Mouse (Mus musculus) natural killer cell, adult 2 months (primary cell): ENCODE data around the gene Gm37240.
"Not testable (repeated sequence)": the region's sequence is repeated elsewhere in the genome, so short reads cannot be mapped to it uniquely, and the experiment has no call there.

Experiments used
- DNase-seq, 2 experiments: peaks; one replicate each; pipeline ENCODE4 v3.0.0; 2022; ENCODE audit warnings: low spot score in 2 of 2

Gene Gm37240

DNA sequence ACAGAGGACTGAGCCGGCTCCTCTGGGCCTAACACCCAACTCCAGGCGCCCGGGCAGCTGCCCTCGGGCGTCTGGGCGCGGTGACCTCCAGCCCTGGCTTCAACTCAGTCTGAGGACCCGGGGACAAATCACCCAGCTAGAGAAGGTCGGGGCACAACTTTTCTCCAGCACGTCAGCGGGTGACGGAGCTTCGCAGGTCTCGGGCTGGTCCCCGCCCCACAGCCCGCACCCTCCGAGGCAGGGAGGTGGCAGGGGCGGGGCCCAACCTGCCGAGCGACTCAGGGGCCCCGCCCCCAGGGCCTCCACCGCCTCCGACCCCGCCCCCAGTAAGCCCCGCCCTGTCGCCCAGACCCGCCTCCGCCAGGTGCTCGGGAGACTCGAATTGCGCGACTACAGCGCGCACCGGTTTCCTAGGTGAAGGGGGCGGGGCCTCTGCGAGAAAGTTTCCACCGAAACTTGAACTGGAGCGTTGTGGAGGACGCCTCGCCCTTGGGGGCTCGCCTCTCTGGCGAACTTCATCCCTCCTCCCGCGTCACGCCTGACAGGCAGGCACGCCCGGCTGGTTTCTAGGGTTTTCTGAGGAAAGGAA, at the start of gene Gm37240, which contains the start of gene Glt28d2:
Gene Gm37240, minus strand, starts transcription at position 280 of the 589 bp plus-strand sequence.
Gene Glt28d2, minus strand, starts transcription at position 278 of the 589 bp plus-strand sequence.
- peak; percentile 37 to 79 for DNase-seq

DNA sequence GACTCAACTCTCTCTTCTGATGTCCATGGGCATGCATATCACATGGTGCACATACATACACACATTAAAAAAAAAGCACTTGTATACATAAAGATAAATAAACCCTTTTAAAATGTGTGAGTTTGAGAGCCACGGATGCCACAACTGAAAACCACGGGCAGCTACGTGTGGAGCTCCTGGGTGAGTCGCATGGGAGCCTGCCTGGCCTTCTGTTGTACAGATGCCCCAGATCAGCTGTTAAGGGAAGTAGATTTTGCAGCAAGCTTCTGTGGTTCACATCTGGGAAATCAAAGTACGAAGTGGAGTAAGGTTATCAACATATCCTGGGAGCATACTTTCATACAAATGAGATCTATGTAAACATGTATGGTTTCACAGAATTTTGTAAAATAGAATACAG, 46.3 kb upstream of the Gm37240 start:
- no peak for DNase-seq

DNA sequence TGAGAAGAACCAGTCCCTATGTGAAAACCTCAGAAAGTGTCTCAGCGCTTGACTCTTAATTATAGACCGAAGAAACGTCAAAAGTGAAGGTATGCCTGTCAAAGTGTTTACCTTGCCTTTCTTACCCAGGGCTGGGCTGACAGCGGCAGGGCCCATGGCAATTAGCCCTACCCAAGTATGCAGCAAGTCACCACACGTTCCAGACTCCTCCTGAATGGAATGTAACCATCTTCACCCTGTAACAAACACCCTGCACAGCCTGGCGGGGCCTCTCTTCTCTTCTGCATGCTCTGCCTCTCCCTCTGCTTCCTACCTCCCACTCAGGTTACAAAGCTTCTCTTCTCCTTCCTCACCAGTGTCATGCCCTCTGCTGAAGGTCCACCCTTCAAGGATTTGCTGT, 44.5 kb upstream of the Gm37240 start:
- no peak for DNase-seq

DNA sequence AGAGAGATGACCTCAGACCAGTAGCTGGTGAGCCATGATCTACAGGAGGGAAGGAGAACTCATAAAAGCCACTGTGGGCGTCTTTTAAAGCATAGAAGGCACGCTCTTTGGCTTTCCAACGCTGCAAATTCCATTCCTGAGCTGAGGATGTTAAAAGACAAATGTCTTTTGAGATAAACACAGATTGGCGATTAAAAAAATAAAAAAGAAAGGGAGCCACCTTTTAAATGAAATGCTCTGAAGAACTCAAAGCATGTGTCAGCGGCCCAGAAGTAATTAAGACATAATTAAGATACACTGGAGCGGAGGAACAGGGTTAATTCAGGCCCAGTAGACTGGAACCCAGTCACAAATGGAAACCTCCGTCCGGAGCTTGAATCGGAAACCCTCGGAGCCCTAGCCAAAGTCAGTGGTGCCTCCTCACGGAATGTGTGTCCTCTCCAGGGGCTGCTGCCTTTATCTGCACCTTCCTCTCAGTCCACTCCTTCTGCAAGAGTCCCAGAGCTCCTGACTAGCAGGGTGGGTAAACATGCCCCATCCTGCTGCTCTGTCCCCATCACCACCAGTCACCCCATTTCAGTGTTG, 43.4 kb upstream of the Gm37240 start:
- no peak for DNase-seq

DNA sequence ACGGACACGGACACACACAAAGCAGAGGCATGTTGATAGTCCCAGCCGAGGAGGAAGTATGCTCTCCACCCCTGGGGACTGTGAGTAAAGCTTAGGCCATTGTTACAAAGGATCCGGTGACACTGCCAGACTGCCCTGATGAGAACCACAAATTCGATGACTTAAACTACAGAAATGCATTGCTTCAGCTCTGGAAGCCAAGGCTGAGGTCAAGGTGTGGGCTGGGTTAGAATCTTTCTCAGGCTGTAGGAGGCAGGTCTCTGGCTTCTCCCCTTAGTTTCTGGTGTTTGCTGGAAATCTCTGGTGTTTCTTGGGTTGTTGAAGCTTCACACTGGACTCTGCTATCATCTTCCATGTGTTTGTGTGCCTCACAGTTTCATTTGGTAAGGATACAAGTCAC, 42.4 kb upstream of the Gm37240 start:
- DNase-seq, result no peak

DNA sequence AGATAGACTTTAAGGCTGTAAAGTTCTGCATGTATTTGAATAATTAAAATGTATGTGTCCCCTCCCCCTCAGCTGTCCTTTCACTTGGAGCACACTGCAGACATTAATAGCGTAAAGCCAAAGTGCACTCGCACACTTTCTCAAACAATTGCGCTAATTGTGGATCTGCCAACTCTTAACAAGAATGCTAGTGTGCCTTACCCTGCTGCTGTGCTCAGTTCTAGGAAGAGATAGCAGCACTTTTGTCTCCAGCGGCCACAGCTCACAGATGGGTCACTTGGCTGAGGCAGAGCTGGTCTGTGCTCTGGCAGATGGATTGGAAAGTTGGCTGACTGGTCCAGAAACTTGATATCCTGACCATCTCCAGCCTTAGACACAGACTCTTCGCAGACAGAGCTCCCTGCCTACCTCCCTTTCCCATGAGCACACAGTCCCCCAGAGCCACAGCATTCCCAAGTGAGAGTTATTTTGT, 40.9 kb upstream of the Gm37240 start:
- DNase-seq, result no peak

DNA sequence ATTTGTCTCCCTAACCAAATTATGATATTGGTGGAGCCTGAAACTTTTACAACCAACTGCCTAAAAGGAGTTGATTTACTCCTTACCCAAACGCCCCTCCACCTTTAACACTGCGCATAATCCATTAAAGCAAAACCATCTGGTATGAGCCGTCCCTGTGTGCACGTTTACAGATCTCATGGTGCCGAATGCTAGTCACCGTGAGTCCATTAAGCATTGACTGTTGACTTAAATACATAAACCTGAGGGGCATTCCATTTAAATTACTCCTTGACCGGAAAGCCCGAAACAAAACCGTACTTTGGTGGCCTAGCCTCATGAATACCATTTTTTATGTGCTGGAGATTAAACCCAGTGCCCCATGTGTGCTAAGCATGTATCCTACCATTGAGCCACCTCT, 40.0 kb upstream of the Gm37240 start:
- DNase-seq, result no peak

DNA sequence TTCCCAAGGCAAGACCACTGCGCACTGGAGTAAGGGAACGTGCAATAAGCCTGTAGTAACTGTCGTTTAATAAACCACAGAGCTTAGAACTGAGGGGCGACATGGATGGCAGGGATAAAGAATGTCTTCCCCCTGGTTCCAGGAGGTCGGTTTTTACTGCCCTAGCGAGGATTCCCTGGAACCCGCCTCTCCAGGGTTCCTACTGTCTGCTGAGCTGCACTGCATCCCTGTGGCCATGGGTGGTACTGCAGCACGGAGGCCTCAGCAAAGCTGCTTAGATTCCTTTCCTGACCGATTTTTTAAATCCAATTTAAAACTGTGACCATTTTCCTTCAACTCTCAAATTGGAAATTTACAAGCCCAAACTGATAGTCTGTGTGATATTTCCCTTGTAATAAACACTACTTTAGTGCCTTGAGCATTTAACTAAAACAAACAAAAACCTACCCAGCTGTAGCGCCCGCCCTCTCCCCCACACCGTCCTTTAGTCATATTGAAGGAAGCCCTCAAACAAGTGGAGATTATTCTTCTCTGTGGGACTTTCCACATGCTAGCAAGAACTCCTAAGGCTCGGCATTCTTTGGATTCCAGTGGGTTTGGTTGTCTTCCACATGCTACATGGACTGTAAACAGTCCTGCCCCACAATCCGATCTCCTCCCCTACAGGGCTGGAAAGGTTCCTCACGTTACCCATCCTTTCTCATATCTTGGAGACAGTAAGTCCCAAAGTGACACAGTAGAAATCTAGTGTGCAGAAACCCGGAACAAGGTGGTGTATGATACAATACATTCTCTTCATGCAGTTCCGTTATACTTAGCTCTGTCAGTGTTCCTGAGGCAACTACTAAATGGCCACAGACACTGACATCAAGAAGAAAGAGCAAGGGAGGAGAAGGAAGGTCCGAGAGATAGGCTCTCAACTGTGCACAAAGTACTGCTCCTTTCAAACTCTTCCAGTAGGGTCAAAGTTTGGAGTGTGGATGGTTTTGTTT, 36.9 kb upstream of the Gm37240 start:
- DNase-seq, result peak in 1 of 2 experiments; percentile 24

DNA sequence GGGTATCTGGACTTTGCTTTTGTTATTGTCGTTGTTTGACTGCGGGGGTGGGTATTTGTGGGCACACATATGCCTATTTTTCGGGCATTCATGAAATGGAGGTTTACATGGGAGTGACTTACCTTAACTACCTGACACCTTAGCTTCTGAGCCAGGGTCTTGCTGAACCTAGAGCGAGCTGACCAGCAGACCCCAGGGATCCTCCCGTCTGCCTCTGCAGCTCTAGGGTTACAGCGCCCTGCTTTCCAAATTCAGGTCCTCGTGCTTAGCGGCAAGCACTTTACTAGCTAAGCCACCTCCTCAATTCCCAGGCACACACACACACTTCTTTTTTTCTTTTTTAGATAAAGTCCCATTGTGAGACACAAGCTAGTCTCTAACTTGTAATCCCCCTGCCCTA, 36.0 kb upstream of the Gm37240 start:
- no peak for DNase-seq

DNA sequence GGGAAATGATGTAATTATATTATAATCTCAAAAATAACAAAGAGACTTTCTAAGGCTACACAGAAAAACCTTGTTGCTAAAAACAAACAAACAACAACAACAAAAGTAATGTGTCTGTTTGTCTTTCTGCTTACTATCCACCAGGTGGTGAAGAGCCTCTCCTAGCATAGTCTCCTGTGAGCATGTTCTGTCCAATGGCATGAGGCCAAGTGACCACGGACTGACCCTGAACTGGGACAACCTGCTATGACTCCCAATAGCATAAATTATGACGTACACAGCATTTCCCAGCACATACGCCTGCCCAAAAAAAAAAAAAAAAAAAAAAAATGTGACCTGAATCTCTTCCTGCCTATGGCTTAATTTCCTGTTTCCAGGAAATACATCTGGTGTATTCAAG, 35.0 kb upstream of the Gm37240 start:
- no peak for DNase-seq

DNA sequence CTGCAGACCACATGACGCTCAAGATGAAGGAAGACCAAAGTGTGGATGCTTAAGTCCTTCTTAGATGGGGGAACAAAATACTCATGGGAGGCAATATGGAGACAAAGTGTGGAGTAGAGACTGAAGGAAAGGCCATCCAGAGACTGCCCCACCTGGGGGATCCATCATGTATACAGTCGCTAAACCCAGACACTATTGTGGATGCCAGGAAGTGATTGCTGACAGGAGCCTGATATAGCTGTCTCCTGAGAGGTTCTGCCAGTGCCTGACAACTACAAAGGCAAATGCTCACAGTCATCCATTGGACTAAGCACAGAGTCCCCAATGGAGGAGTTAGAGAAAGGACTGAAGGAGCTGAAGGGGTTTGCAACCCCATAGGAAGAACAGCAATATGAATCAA, 33.4 kb upstream of the Gm37240 start:
- not testable (repeated sequence) for DNase-seq

DNA sequence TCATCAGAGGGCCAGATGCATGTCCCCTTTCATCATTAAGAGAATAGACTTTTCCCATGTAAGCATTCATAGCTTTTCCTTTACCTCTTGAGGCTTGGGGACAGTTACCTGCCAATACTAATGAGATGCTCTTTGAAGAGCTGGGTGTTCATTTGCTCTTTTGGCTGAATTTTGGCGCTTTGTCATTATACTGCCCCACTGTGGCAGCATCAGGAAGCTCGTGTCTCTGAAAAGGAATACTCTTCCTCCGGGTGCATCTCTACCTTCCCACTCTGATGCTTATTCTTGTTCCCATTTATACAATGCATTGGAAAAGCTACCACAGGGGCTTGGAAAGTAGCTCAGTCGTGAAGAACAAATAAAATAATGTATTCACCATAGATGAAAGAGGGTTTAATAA, 30.3 kb upstream of the Gm37240 start:
- DNase-seq, result no peak

DNA sequence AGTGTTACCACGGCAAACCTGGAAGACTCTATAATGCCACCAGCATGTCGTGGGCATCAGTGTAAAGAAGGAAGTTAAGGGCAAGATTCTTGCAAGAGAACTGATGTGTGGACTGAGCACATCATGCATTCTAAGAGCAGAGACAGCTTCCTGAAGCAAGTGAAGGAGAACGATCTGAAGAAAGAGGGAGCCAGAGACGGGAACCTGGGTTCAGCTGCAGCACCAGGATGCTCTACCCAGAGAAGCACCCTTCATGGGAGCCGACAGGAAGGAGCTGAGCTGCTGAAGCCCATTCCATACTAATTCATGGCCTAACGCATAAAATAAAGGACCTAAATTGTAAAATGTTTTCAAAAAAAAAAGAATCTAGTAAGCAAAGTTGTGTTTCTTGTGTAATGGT, 27.5 kb upstream of the Gm37240 start:
- DNase-seq, result no peak

DNA sequence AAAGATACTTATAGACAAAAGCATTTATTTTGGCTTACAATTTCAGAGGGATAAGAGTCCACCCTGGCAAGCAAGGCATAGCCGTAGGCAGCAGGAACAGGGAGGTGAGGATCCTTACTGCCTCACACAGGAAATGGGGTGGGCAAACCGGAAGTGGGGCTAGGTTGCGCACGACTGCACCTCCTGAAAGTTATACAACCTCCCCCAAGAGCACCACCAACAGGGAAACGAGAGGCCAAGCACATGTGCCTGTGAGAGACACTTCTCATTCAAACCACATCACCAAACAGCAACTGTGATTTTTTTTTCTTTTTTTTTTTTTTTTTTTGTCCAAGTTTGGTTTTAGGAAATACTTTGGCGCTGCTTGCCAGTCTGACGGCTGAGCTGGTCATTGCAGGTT, 19.8 kb upstream of the Gm37240 start:
- no peak for DNase-seq

DNA sequence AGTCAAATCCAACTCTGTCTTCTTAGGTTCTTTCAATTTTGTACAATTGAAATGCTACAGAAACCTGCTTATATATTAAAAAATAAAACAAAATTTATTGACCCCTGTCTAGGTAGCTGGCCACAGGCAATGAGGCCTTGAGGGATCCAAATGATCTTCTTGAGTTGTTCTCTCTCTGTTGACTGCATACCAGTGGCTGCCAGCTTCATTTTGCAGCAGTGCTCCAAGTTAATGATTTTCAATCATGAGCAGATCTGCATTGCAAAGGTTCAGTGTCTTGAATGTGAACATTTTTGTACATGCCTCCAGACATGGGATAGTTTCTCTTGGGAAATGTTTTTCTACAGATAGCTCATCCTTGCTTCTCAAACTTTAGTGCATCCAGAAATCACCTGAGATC, 17.1 kb upstream of the Gm37240 start:
- DNase-seq, result no peak

DNA sequence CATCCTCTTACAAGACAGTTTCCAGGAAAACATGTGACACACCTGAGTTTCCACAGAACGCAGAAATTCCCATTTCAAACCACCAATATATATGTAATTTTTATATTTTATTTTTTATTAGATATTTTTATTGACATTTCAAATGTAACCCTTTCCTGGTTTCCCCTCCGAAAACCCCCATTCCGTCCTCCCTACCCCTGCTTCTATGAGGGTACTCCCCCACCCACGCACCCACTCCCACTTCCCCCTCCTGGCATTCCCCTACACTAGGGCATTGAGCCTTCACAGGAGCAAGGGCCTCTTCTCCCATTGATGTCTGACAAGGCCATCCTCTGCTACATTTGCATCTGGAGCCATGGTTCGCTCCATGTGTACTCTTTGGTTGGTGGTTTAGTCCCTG, 7.7 kb upstream of the Gm37240 start:
- DNase-seq, result no peak

DNA sequence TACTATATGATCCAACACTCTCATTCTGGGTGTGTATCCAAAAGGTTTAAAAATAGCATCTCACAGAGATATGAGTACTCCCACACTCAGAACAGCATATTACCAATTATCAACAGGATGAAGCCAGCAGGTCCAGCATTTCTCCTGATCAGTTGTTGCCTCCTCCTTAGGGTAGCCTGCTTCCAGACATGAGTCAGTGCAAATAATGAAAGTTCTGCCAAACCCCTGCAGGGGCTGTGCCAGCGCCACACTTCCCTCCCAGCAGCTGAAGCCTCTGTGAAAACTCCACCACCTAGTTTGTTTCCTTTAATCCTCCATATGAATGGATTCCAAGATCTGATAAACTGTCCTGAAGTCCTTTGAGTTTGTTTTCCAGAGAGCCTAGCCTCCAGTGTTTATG, 4.3 kb upstream of the Gm37240 start:
- DNase-seq, result no peak

DNA sequence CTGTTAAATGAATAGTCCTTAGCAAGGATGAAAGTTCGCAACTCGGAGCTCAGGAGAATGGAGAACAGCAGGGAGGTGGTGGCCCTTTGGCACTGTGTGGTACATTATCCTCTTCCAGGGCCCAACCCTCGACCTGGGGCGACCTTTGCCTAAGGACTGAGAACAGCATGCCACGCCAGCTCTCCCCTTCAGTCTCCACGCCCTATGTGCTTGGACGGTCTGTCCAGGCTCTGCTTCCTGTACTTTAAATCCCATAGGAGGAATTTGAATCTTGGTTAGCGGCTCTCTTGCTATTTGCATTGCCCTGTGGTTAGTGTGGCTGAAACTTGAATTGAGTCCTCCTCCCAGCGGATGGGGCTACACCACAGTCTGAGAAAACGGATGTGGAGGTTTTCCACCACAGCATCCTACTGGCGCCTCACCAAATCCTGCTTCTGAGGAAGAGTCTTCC, 928 bp upstream of the Gm37240 start:
- DNase-seq, result peak; percentile 29 to 32

DNA sequence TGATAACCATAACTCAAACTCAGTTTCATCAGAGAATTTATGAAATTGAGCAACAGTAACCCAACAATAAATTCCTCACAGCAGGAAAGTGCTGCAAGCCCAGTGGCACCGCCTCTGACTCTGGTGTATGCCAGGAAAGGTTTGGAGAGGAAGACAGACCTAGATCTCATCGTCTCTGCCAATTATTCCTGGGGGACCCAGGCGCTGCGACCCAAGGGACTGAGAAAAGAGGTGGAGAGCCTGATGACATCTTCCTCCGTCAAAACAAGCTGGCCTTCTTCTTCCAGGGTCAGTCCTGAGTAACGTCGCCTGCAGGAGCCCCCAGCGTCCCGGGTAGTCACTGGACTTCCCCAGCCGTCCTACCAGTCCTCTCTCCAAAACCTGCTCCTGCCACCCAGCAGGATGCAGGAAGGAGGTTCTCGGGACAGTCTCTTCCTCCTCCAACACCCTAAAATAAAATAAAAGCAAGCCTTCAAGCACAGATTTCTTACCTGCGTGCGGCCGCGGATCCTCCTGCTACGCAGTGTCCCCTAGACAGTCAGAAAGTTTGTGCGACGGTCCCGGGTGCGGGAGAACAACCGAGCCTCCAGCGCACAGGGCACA, 581 bp downstream of the Gm37240 start:
- DNase-seq, result no peak

DNA sequence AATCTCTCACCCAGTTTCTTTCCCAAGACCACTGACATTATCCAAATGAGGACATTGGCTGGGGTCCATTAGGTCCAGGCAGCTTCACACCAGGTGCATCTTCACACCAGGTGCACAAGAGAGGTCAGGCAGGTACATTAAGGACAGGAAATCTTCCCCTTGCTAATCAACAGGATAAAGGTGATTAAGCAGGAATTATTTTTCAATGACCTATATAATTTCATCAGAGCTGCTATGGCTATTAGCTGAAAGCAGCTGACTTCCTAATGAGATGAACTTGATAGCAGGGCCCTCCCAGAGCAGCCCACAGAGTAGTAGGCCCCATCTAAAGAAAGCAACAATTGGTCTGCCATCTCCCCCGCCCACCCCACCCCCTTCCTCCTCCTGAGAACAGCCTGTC, 1.4 kb downstream of the Gm37240 start:
- no peak for DNase-seq

DNA sequence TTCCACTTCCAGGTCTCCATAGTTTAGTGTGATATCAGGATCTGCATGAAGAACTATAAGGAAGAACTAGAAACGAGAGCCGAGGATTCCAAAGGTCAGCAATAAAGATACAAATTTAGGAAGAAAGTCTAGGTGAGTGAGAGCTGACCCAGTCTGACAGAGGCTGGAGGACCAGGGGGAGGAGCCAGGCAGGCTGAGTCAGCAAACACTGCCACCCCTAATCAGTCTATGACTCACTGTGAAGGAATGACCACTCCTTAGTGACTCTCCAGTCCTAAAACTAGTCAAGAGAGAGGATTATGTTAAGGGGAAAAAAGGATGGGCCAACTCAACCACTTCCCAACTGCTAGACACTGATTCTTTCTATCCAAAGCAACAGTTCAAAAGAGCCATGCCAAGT, 6.6 kb downstream of the Gm37240 start:
- DNase-seq, result no peak

DNA sequence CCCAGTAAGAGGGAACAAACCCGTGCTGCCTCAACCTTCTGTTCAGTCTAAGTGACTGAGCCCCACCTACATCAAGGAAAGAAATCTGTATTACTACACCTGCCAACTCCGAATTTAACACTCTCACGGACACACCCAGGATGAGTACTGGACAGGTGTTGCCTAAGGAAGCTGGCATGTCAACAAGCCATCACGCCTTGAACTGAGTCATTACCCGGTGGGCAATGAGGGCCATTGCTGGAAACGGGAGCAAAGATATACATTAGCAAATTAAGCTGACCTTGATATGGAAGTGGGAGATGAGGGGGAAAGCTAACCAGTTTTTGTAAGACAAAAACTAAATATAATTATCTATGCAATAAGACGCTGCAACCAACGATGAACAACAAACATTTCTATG, 7.2 kb downstream of the Gm37240 start:
- no peak for DNase-seq
